Comparison of ENCODE assay signal across 16 mouse cellular contexts in the genomic region with DNA sequence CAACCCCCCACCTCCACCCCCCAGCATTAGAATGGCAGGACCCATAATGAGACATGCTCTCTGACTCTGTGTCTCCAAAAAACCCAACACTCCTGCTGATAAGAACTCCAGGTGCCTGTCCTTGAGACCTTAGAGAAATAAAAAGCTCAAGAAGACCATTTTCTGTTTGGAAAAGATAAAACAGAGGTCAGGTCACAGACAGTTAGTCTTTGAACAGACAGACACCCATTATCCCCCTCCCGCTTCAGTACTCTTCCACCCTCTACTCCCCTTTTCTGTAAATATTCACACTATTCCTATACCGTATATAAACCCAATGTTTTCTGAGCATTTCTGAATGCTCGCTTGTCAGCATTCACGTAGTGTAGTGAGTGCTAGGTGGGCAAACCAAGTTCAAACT. TPM values are rescaled to one million over a fixed set of nuclear protein-coding genes. Genes with fewer than 3 reads are reported as not detected.
DNase-seq lines count a peak whose midpoint lies in the region; ATAC-seq and TF ChIP-seq lines count a peak whose summit lies in the region.
"Had no signal": no experiment of that assay in that cellular context is flagged by ENCODE, and none has a peak within 500 bp of the region (broad histone marks: within the 10 kb centered on the region; RNA-seq: fewer than 3 reads in every experiment).

No protein-coding gene starts in this region.

- no peak for TF ChIP-seq EP300 in heart, adult 2 months (IDR thresholded peaks at IDR 0.05; ENCODE audit: insufficient read depth, low read depth, low read length)
- TF ChIP-seq EP300 in liver, postnatal 0 days (IDR thresholded peaks at IDR 0.05; ENCODE audit: low read depth): no peak

- peaks cover 8% of the 10 kb centered on the region for H3K4me1 ChIP-seq in heart, adult 2 months (ENCODE audit: control insufficient read depth, insufficient read depth, low read length)
- peaks cover 11% of the 10 kb centered on the region for H3K4me1 ChIP-seq in heart, embryonic 16.5 days (ENCODE audit: control insufficient read depth, insufficient read depth, low read length)
- peaks cover 29% of the 10 kb centered on the region for H3K4me1 ChIP-seq in liver, embryonic 12.5 days
- no peaks in the 10 kb centered on the region for H3K4me1 ChIP-seq in liver, postnatal 0 days (ENCODE audit: insufficient read depth)
- peaks cover 6% of the 10 kb centered on the region for H3K4me1 ChIP-seq in embryonic facial prominence, embryonic 14.5 days (ENCODE audit: control insufficient read depth, insufficient read depth, low read length)
- H3K4me1 ChIP-seq: forebrain, embryonic 12.5 days; limb, embryonic 12.5 days; midbrain, embryonic 10.5 days had no signal

- no peak overlapping the region for H3K4me3 ChIP-seq in heart, adult 2 months
- H3K4me3 ChIP-seq in heart, embryonic 16.5 days (ENCODE audit: low read length): no peak overlapping the region
- no peak overlapping the region for H3K4me3 ChIP-seq in liver, embryonic 12.5 days
- no peak overlapping the region for H3K4me3 ChIP-seq in liver, postnatal 0 days (ENCODE audit: low read depth, low read length)
- H3K4me3 ChIP-seq in embryonic facial prominence, embryonic 14.5 days (ENCODE audit: low read depth, low read length): no peak overlapping the region
- H3K4me3 ChIP-seq: forebrain, embryonic 12.5 days; limb, embryonic 12.5 days; liver, embryonic 15.5 days; midbrain, embryonic 10.5 days had no signal

- no peaks in the 10 kb centered on the region for H3K9me3 ChIP-seq in heart, embryonic 16.5 days (replicated peaks; ENCODE audit: control insufficient read depth, low read length)
- no peaks in the 10 kb centered on the region for H3K9me3 ChIP-seq in liver, embryonic 12.5 days (replicated peaks)
- H3K9me3 ChIP-seq in liver, postnatal 0 days (ENCODE audit: low read length): no peaks in the 10 kb centered on the region
- no peaks in the 10 kb centered on the region for H3K9me3 ChIP-seq in embryonic facial prominence, embryonic 14.5 days (ENCODE audit: control insufficient read depth, low read length)
- H3K9me3 ChIP-seq: forebrain, embryonic 12.5 days; liver, embryonic 15.5 days; midbrain, embryonic 10.5 days had no signal

- H3K27me3 ChIP-seq in heart, adult 2 months (ENCODE audit: control insufficient read depth, insufficient read depth, low read length): no peaks in the 10 kb centered on the region
- H3K27me3 ChIP-seq in heart, embryonic 16.5 days (ENCODE audit: control insufficient read depth, insufficient read depth, low read length): no peaks in the 10 kb centered on the region
- H3K27me3 ChIP-seq in liver, embryonic 12.5 days (replicated peaks): no peaks in the 10 kb centered on the region
- no peaks in the 10 kb centered on the region for H3K27me3 ChIP-seq in liver, postnatal 0 days (ENCODE audit: insufficient read depth, low read length)
- H3K27me3 ChIP-seq in embryonic facial prominence, embryonic 14.5 days (replicated peaks; ENCODE audit: control insufficient read depth, insufficient read depth, low read length): no peaks in the 10 kb centered on the region
- H3K27me3 ChIP-seq: forebrain, embryonic 12.5 days; limb, embryonic 12.5 days; liver, embryonic 15.5 days had no signal

- WGBS in heart, adult 2 months: 78% methylated on average over 4 of the region's 4 CpGs
- WGBS in heart, embryonic 16.5 days: 68% methylated on average over 4 of the region's 4 CpGs
- 51% methylated on average over 4 of the region's 4 CpGs for WGBS in liver, embryonic 12.5 days (ENCODE audit: insufficient replicate concordance)
- WGBS in liver, postnatal 0 days (ENCODE audit: insufficient replicate concordance): 52% methylated on average over 4 of the region's 4 CpGs
- 63% methylated on average over 4 of the region's 4 CpGs for WGBS in embryonic facial prominence, embryonic 14.5 days

- TF ChIP-seq POLR2A in heart, adult 2 months (IDR thresholded peaks at IDR 0.05; ENCODE audit: insufficient read depth, low read depth, low read length): no peak

- peak overlapping the region; percentile 73 for H3K27ac ChIP-seq in heart, adult 2 months
- peak overlapping the region; percentile 31; the same call in 1 of the 2 replicates for H3K27ac ChIP-seq in heart, embryonic 16.5 days (ENCODE audit: low read length)
- no peak overlapping the region for H3K27ac ChIP-seq in liver, embryonic 12.5 days
- no peak overlapping the region for H3K27ac ChIP-seq in liver, postnatal 0 days (ENCODE audit: low read depth)
- peak overlapping the region; percentile 29 for H3K27ac ChIP-seq in embryonic facial prominence, embryonic 14.5 days (replicated peaks; ENCODE audit: low read depth, low read length)
- H3K27ac ChIP-seq: forebrain, embryonic 12.5 days; limb, embryonic 12.5 days; liver, embryonic 15.5 days; midbrain, embryonic 10.5 days had no signal

- no peaks in the 10 kb centered on the region for H3K79me2 ChIP-seq in heart, adult 2 months (replicated peaks; ENCODE audit: control insufficient read depth, insufficient read depth, low read length)

- no peak for TF ChIP-seq CTCF in heart, adult 2 months (IDR thresholded peaks at IDR 0.05)
- TF ChIP-seq CTCF in liver, postnatal 0 days (IDR thresholded peaks at IDR 0.05; ENCODE audit: low read depth): no peak

- no peak overlapping the region for H3K4me2 ChIP-seq in heart, embryonic 16.5 days (ENCODE audit: low read depth, low read length)
- no peak overlapping the region for H3K4me2 ChIP-seq in liver, embryonic 12.5 days
- H3K4me2 ChIP-seq in liver, postnatal 0 days (ENCODE audit: low read depth, low read length): no peak overlapping the region
- H3K4me2 ChIP-seq in embryonic facial prominence, embryonic 14.5 days (ENCODE audit: low read depth, low read length): no peak overlapping the region
- H3K4me2 ChIP-seq: forebrain, embryonic 12.5 days; limb, embryonic 12.5 days; liver, embryonic 15.5 days had no signal

- intact Hi-C loops in heart, adult 2 months (cut with DNase I): loop anchor here (5.0 kb wide), 1 partner anchor 69 kb away; no protein-coding TSS in a partner anchor
- intact Hi-C loops in heart, postnatal 25 days (cut with DNase I): no loop called here

- ATAC-seq in heart, embryonic 16.5 days (replicated peaks; ENCODE audit: extremely low read depth, insufficient read depth, low FRiP score): no peak
- 0 out of 2 replicates have a peak, but pooled peaks have one; percentile 10 for ATAC-seq in liver, embryonic 12.5 days
- no peak for ATAC-seq in liver, postnatal 0 days
- ATAC-seq in embryonic facial prominence, embryonic 14.5 days (ENCODE audit: low read depth): peak; percentile 22; the same call in 1 of the 2 replicates
- ATAC-seq: inflammation-experienced regulatory T-cells, adult 6 months had no signal

- no peak for DNase-seq in heart, adult 2 months
- no peak for DNase-seq in heart, postnatal 25 days (ENCODE audit: low spot score)
- DNase-seq in heart, postnatal 4 days: no peak
- DNase-seq in liver, postnatal 0 days: no peak
- no peak for DNase-seq in embryonic facial prominence, embryonic 14.5 days (ENCODE audit: low spot score)
- DNase-seq in spleen, adult 12 weeks (ENCODE audit: low spot score): no peak
- DNase-seq: cerebellum, adult 11-12 months; right cerebral cortex, adult 18-20 months; thymus, postnatal 25 days had no signal

- no peak overlapping the region for H3K9ac ChIP-seq in heart, adult 2 months (ENCODE audit: low read depth, low read length)
- H3K9ac ChIP-seq in heart, embryonic 16.5 days (ENCODE audit: low read length): no peak overlapping the region
- no peak overlapping the region for H3K9ac ChIP-seq in liver, embryonic 12.5 days
- H3K9ac ChIP-seq in liver, postnatal 0 days (replicated peaks): no peak overlapping the region
- H3K9ac ChIP-seq in embryonic facial prominence, embryonic 14.5 days (ENCODE audit: low read depth, low read length): no peak overlapping the region
- H3K9ac ChIP-seq: forebrain, embryonic 12.5 days; limb, embryonic 12.5 days; liver, embryonic 15.5 days had no signal

- H3K36me3 ChIP-seq in heart, adult 2 months (ENCODE audit: control insufficient read depth, insufficient read depth, low read length): peaks cover 3% of the 10 kb centered on the region; the same call in 1 of the 2 replicates
- no peaks in the 10 kb centered on the region for H3K36me3 ChIP-seq in heart, embryonic 16.5 days (ENCODE audit: control insufficient read depth, insufficient read depth)
- no peaks in the 10 kb centered on the region for H3K36me3 ChIP-seq in liver, embryonic 12.5 days
- no peaks in the 10 kb centered on the region for H3K36me3 ChIP-seq in liver, postnatal 0 days (replicated peaks; ENCODE audit: insufficient read depth, low read length)
- H3K36me3 ChIP-seq in embryonic facial prominence, embryonic 14.5 days (ENCODE audit: control insufficient read depth, insufficient read depth, low read length): no peaks in the 10 kb centered on the region
- H3K36me3 ChIP-seq: forebrain, embryonic 12.5 days; limb, embryonic 12.5 days; liver, embryonic 15.5 days; midbrain, embryonic 10.5 days had no signal

RNA-seq across cellular contexts. Expression of a gene that starts 41.9 kb away (rescaled TPM):
- 1 to 10 TPM; 4.8 to 6.4 TPM for total RNA-seq in heart, adult 2 months (2021)
- polyA plus RNA-seq in heart, adult 2 months (2012; rRNA removed): 5.9 and 7.1 TPM in 2 replicates
- total RNA-seq in heart, postnatal 25 days (2021): 1 to 10 TPM; 4.1 to 4.8 TPM
- polyA plus RNA-seq in heart, embryonic 16.5 days (2015; fragmentation: Nextera tagmentation; extraction: Ambion mirVana): 9.1 and 10.9 TPM in 2 replicates
- 10 to 100 TPM in 1 of 2 experiments, 1 to 10 TPM in 1; 9.6 to 12.2 TPM for total RNA-seq in heart, postnatal 4 days (2021)
- 12.1 and 12.2 TPM in 2 replicates for polyA plus RNA-seq in liver, embryonic 12.5 days (2016; fragmentation: Nextera tagmentation; extraction: Ambion mirVana)
- polyA plus RNA-seq in liver, postnatal 0 days (2015; fragmentation: Nextera tagmentation; extraction: Ambion mirVana): 13.0 and 13.5 TPM in 2 replicates
- 17.3 and 20.1 TPM in 2 replicates for polyA plus RNA-seq in embryonic facial prominence, embryonic 14.5 days (2014; fragmentation: Nextera tagmentation; extraction: Ambion mirVana)

Comparison
In these comparisons a context has a peak if more than half of its experiments do, and no peak if none do; other contexts are left out.
1. ATAC-seq: peak in liver, embryonic 12.5 days (single experiment) and embryonic facial prominence, embryonic 14.5 days (single experiment); none in heart, embryonic 16.5 days (single experiment) and liver, postnatal 0 days (single experiment).
2. H3K27ac ChIP-seq: peak in heart, adult 2 months (single experiment), heart, embryonic 16.5 days (single experiment) and embryonic facial prominence, embryonic 14.5 days (single experiment); none in liver, embryonic 12.5 days (single experiment) and liver, postnatal 0 days (single experiment).